Mouse (Mus musculus) lung, postnatal 25 days (tissue): ENCODE data around the gene Slc9b1.

Experiments
- DNase-seq: peaks from one replicate; pipeline ENCODE4 v3.0.0; 2022; ENCODE audit warnings: low spot score

Gene Slc9b1

GRCm38 (mm10) chr3:135437758-135438495 lies 90.1 kb downstream of the Slc9b1 start, which contains the start of gene Ube2d3:
Gene Ube2d3, plus strand, starts transcription at chr3:135438149.
- peak; percentile 99 for DNase-seq

- peak; percentile 92 for DNase-seq
Observed at GRCm38 (mm10) chr3:135438531-135438912, 90.7 kb downstream of the Slc9b1 start.

GRCm38 (mm10) chr3:135438913-135439531 lies 91.2 kb downstream of the Slc9b1 start:
- peak; percentile 91 for DNase-seq

GRCm38 (mm10) chr3:135439651-135440050 lies 91.8 kb downstream of the Slc9b1 start:
- DNase-seq: no peak

GRCm38 (mm10) chr3:135440221-135440620 lies 92.4 kb downstream of the Slc9b1 start:
- DNase-seq: peak; percentile 74

GRCm38 (mm10) chr3:135440621-135441020 lies 92.8 kb downstream of the Slc9b1 start:
- no peak for DNase-seq

GRCm38 (mm10) chr3:135444930-135445329 lies 97.1 kb downstream of the Slc9b1 start:
- DNase-seq: no peak
